Mouse (Mus musculus): ENCODE measurements at regions not wholly inside any gene's neighbourhood (a gene's known extent, or its start where the extent isn't known, plus 50 kb on each side); places are given as distances from the start of the nearest gene placed in this dataset.
A peak's percentile ranks its signal among the peaks of the same experiment; 100 is the strongest.

- WGBS = 96% methylated on average over 2 of the region's 2 CpGs
Measured at GRCm38 (mm10) chr12:44056493-44057163, 153.5 kb downstream of the Dnajb9 start.

GRCm38 (mm10) chr12:44045806-44046205 lies 164.3 kb downstream of the Dnajb9 start:
- no peaks in the 10 kb centered on the region for H3K27me3 ChIP-seq (ENCODE audit: insufficient read depth, low read length)
- H3K9me3 ChIP-seq (ENCODE audit: low read length) = no peaks in the 10 kb centered on the region
- H3K36me3 ChIP-seq (ENCODE audit: insufficient read depth, low read length) = no peaks in the 10 kb centered on the region
- H3K4me3 ChIP-seq (ENCODE audit: low read depth, low read length) = no peak overlapping the region
- DNase-seq (ENCODE audit: low spot score) = no peak
- H3K4me2 ChIP-seq (ENCODE audit: low read depth, low read length, poor library complexity, severe bottlenecking) = no peak overlapping the region
- no peak for TF ChIP-seq CTCF (IDR thresholded peaks at IDR 0.05)
- ATAC-seq (ENCODE audit: low FRiP score) = no peak
- WGBS = 77% methylated on average over 2 of the region's 2 CpGs
- no peaks in the 10 kb centered on the region for H3K4me1 ChIP-seq (ENCODE audit: insufficient read depth, low read length)
- H3K27ac ChIP-seq (ENCODE audit: low read depth, low read length) = no peak overlapping the region
- H3K9ac ChIP-seq (replicated peaks; ENCODE audit: low read length, poor library complexity, severe bottlenecking) = no peak overlapping the region

More at GRCm38 (mm10) chr12:44056493-44057163, 153.5 kb downstream of the Dnajb9 start:
- H3K4me1 ChIP-seq (ENCODE audit: insufficient read depth, low read length) = no peaks in the 10 kb centered on the region
- H3K36me3 ChIP-seq (ENCODE audit: insufficient read depth, low read length) = no peaks in the 10 kb centered on the region
- H3K4me3 ChIP-seq (ENCODE audit: low read depth, low read length) = no peak overlapping the region
- no peaks in the 10 kb centered on the region for H3K9me3 ChIP-seq (ENCODE audit: low read length)
- no peak for TF ChIP-seq CTCF (IDR thresholded peaks at IDR 0.05)
- H3K27ac ChIP-seq (ENCODE audit: low read depth, low read length) = no peak overlapping the region
- H3K9ac ChIP-seq (replicated peaks; ENCODE audit: low read length, poor library complexity, severe bottlenecking) = no peak overlapping the region
- ATAC-seq (ENCODE audit: low FRiP score) = no peak
- no peaks in the 10 kb centered on the region for H3K27me3 ChIP-seq (ENCODE audit: insufficient read depth, low read length)
- no peak overlapping the region for H3K4me2 ChIP-seq (ENCODE audit: low read depth, low read length, poor library complexity, severe bottlenecking)
- DNase-seq (ENCODE audit: low spot score) = no peak

- WGBS = 47% methylated on average over 14 of the region's 14 CpGs
- Histone ChIP-seq H3K27me3 (ENCODE audit: insufficient read depth, low read length) (no peaks in the 10 kb centered on the region), H3K36me3 (ENCODE audit: insufficient read depth, low read length) (no peaks in the 10 kb centered on the region), H3K4me1 (ENCODE audit: insufficient read depth, low read length) (no peaks in the 10 kb centered on the region), H3K4me3 (ENCODE audit: low read depth, low read length) (no peak overlapping the region), H3K9ac (replicated peaks; ENCODE audit: low read length, poor library complexity, severe bottlenecking) (no peak overlapping the region), H3K27ac (ENCODE audit: low read depth, low read length) (no peak overlapping the region), H3K4me2 (ENCODE audit: low read depth, low read length, poor library complexity, severe bottlenecking) (no peak overlapping the region), H3K9me3 (ENCODE audit: low read length) (no peaks in the 10 kb centered on the region)
- ATAC-seq (ENCODE audit: low FRiP score) (peak; percentile 86), DNase-seq (ENCODE audit: low spot score) (peak; percentile 49)
- TF ChIP-seq CTCF (IDR thresholded peaks at IDR 0.05) = no peak
Measured at GRCm38 (mm10) chr12:44044388-44045105, 165.6 kb downstream of the Dnajb9 start.

- H3K27ac ChIP-seq (ENCODE audit: low read depth, low read length) = no peak overlapping the region
- ATAC-seq (ENCODE audit: low FRiP score) (no peak), DNase-seq (ENCODE audit: low spot score) (no peak)
- no peaks in the 10 kb centered on the region for H3K36me3 ChIP-seq (ENCODE audit: insufficient read depth, low read length)
- H3K4me1 ChIP-seq (ENCODE audit: insufficient read depth, low read length) = no peaks in the 10 kb centered on the region
- no peak overlapping the region for H3K4me3 ChIP-seq (ENCODE audit: low read depth, low read length)
- no peak for TF ChIP-seq CTCF (IDR thresholded peaks at IDR 0.05)
- no peak overlapping the region for H3K4me2 ChIP-seq (ENCODE audit: low read depth, low read length, poor library complexity, severe bottlenecking)
- no peaks in the 10 kb centered on the region for H3K27me3 ChIP-seq (ENCODE audit: insufficient read depth, low read length)
- H3K9me3 ChIP-seq (ENCODE audit: low read length) = no peaks in the 10 kb centered on the region
- H3K9ac ChIP-seq (replicated peaks; ENCODE audit: low read length, poor library complexity, severe bottlenecking) = no peak overlapping the region
- 50% methylated on average over 2 of the region's 2 CpGs for WGBS
Measured at GRCm38 (mm10) chr12:44006795-44007194, 203.3 kb downstream of the Dnajb9 start.

GRCm38 (mm10) chr12:43983548-43983947 lies 226.6 kb downstream of the Dnajb9 start:
- no peak overlapping the region for H3K9ac ChIP-seq (replicated peaks; ENCODE audit: low read length, poor library complexity, severe bottlenecking)
- H3K36me3 ChIP-seq (ENCODE audit: insufficient read depth, low read length) = no peaks in the 10 kb centered on the region
- no peaks in the 10 kb centered on the region for H3K27me3 ChIP-seq (ENCODE audit: insufficient read depth, low read length)
- H3K9me3 ChIP-seq (ENCODE audit: low read length) = no peaks in the 10 kb centered on the region
- H3K27ac ChIP-seq (ENCODE audit: low read depth, low read length) = no peak overlapping the region
- ATAC-seq (ENCODE audit: low FRiP score) = no peak
- no peak for DNase-seq (ENCODE audit: low spot score)
- WGBS = 86% methylated on average over 1 of the region's 1 CpGs
- H3K4me1 ChIP-seq (ENCODE audit: insufficient read depth, low read length) = no peaks in the 10 kb centered on the region
- H3K4me3 ChIP-seq (ENCODE audit: low read depth, low read length) = no peak overlapping the region
- no peak for TF ChIP-seq CTCF (IDR thresholded peaks at IDR 0.05)
- H3K4me2 ChIP-seq (ENCODE audit: low read depth, low read length, poor library complexity, severe bottlenecking) = no peak overlapping the region

GRCm38 (mm10) chr12:43963973-43964372 lies 246.2 kb downstream of the Dnajb9 start:
- DNase-seq (ENCODE audit: low spot score) = peak; percentile 16
- no peak for TF ChIP-seq CTCF (IDR thresholded peaks at IDR 0.05)
- Histone ChIP-seq H3K9ac (replicated peaks; ENCODE audit: low read length, poor library complexity, severe bottlenecking) (no peak overlapping the region), H3K4me1 (ENCODE audit: insufficient read depth, low read length) (no peaks in the 10 kb centered on the region), H3K4me3 (ENCODE audit: low read depth, low read length) (no peak overlapping the region), H3K36me3 (ENCODE audit: insufficient read depth, low read length) (no peaks in the 10 kb centered on the region), H3K27me3 (ENCODE audit: insufficient read depth, low read length) (no peaks in the 10 kb centered on the region), H3K9me3 (ENCODE audit: low read length) (no peaks in the 10 kb centered on the region), H3K4me2 (ENCODE audit: low read depth, low read length, poor library complexity, severe bottlenecking) (no peak overlapping the region), H3K27ac (ENCODE audit: low read depth, low read length) (no peak overlapping the region)
- no peak for ATAC-seq (ENCODE audit: low FRiP score)
- 67% methylated on average over 1 of the region's 1 CpGs for WGBS

All from midbrain, postnatal 0 days (tissue).